Mouse (Mus musculus) MEL (cell line): ENCODE results near the gene Syt1. TPM values are rescaled to one million over a fixed set of nuclear protein-coding genes. Genes with fewer than 3 reads are reported as not detected.

Experiments
- DNase-seq: peaks from one replicate; pipeline ENCODE4 v3.0.0; 2011; ENCODE audit warnings: low read depth, low spot score
- H3K27ac ChIP-seq: 2 replicates; pipeline ENCODE4 v1.5.1; 2012; ENCODE audit warnings: low read depth, mild to moderate bottlenecking, control low read depth, low read length, moderate library complexity; ENCODE audit not compliant: control insufficient read depth
- H3K27me3 ChIP-seq, 2 experiments: fragments of 150-350 bp in 1 of 2; sonication (generic) in 1 of 2; 2 replicates each; pipeline ENCODE4 v1.6.1; 2012; ENCODE audit warnings: low read length in 2 of 2, mild to moderate bottlenecking in 2 of 2, improper control_type of control experiment in 1 of 2, moderate library complexity in 1 of 2; ENCODE audit not compliant: insufficient read depth in 2 of 2, control insufficient read depth in 1 of 2
- H3K36me3 ChIP-seq, 2 experiments: 2 replicates each; pipeline ENCODE4 v1.6.1; 2012 to 2014; ENCODE audit warnings: low read length in 2 of 2, improper control_type of control experiment in 1 of 2, inconsistent platforms in 1 of 2, mild to moderate bottlenecking in 1 of 2; ENCODE audit not compliant: insufficient read depth in 2 of 2, control insufficient read depth in 1 of 2
- H3K4me1 ChIP-seq, 2 experiments: fragments of 150-350 bp in 1 of 2; sonication (generic) in 1 of 2; 2 replicates each; pipeline ENCODE4 v1.6.1; 2012; ENCODE audit warnings: low read length in 2 of 2, improper control_type of control experiment in 1 of 2, mild to moderate bottlenecking in 1 of 2; ENCODE audit not compliant: insufficient read depth in 2 of 2, control insufficient read depth in 1 of 2
- H3K4me3 ChIP-seq, 2 experiments: fragments of 150-350 bp in 1 of 2; sonication (generic) in 1 of 2; 2 replicates each; pipeline ENCODE4 v1.5.1; 2012; ENCODE audit warnings: low read depth in 2 of 2, low read length in 2 of 2, mild to moderate bottlenecking in 2 of 2, moderate library complexity in 2 of 2, control low read depth in 1 of 2, improper control_type of control experiment in 1 of 2; ENCODE audit not compliant: control insufficient read depth in 1 of 2, insufficient read depth in 1 of 2
- H3K79me2 ChIP-seq: 2 replicates; pipeline ENCODE4 v1.6.1; 2012; ENCODE audit warnings: mild to moderate bottlenecking, low read length, moderate library complexity; ENCODE audit not compliant: control insufficient read depth, poor library complexity, insufficient read depth
- H3K9ac ChIP-seq: 2 replicates; pipeline ENCODE4 v1.6.1; 2012; ENCODE audit warnings: low read depth, mild to moderate bottlenecking, control low read depth, low read length, moderate library complexity; ENCODE audit not compliant: control insufficient read depth, poor library complexity, severe bottlenecking
- H3K9me3 ChIP-seq: fragments of 150-350 bp; sonication (generic); replicated peaks from 2 replicates; pipeline ENCODE4 v1.6.1; 2012; ENCODE audit warnings: mild to moderate bottlenecking, low read length, improper control_type of control experiment, moderate library complexity; ENCODE audit not compliant: insufficient read depth
- CTCF ChIP-seq, 3 experiments: IDR thresholded peaks in 2 of 3; conservative IDR thresholded peaks in 1 of 3; 2 replicates each; pipeline ENCODE4 v1.5.1; 2011 to 2012; ENCODE audit warnings: low read length in 3 of 3, low read depth in 2 of 3, mild to moderate bottlenecking in 2 of 3, improper control_type of control experiment in 1 of 3, inconsistent platforms in 1 of 3, mixed read lengths in 1 of 3, moderate library complexity in 1 of 3; ENCODE audit not compliant: control insufficient read depth in 1 of 3, insufficient read depth in 1 of 3, poor library complexity in 1 of 3, severe bottlenecking in 1 of 3
- E2F4 ChIP-seq: IDR thresholded peaks from 2 replicates; pipeline ENCODE4 v1.6.1; 2011; ENCODE audit warnings: low read depth, low read length, improper control_type of control experiment, borderline replicate concordance
- ELF1 ChIP-seq: IDR thresholded peaks from 2 replicates; pipeline ENCODE4 v1.6.1; 2014; ENCODE audit warnings: low read depth, mild to moderate bottlenecking, inconsistent platforms, low read length, improper control_type of control experiment, moderate library complexity
- ETS1 ChIP-seq: IDR thresholded peaks from 2 replicates; pipeline ENCODE4 v1.6.1; 2012; ENCODE audit warnings: low read depth, mild to moderate bottlenecking, inconsistent platforms, low read length, improper control_type of control experiment, moderate library complexity
- GABPA ChIP-seq: IDR thresholded peaks from 2 replicates; pipeline ENCODE4 v1.6.1; 2012; ENCODE audit warnings: low read depth, mild to moderate bottlenecking, inconsistent platforms, low read length, improper control_type of control experiment, moderate library complexity
- KAT2A ChIP-seq: conservative IDR thresholded peaks from 2 replicates; pipeline ENCODE4 v1.6.1; 2012; ENCODE audit warnings: low read depth, low read length, improper control_type of control experiment, inconsistent platforms
- MXI1 ChIP-seq: IDR thresholded peaks from 2 replicates; pipeline ENCODE4 v1.6.1; 2011; ENCODE audit warnings: mild to moderate bottlenecking, low read depth, low read length, improper control_type of control experiment
- MYB ChIP-seq: IDR thresholded peaks from 2 replicates; pipeline ENCODE4 v1.6.1; 2011; ENCODE audit warnings: mild to moderate bottlenecking, low read depth, low read length, improper control_type of control experiment
- MYC ChIP-seq: IDR thresholded peaks from 2 replicates; pipeline ENCODE4 v1.6.1; 2011; ENCODE audit warnings: low read depth, mild to moderate bottlenecking, low read length, improper control_type of control experiment, moderate library complexity
- NRF1 ChIP-seq: IDR thresholded peaks from 2 replicates; pipeline ENCODE4 v1.6.1; 2014; ENCODE audit warnings: low read depth, mild to moderate bottlenecking, inconsistent platforms, low read length, improper control_type of control experiment, moderate library complexity; ENCODE audit not compliant: poor library complexity, insufficient read depth, severe bottlenecking
- POLR2A ChIP-seq, 2 experiments: IDR thresholded peaks; 2 replicates each; pipeline ENCODE4 v1.6.1; 2011 to 2012; ENCODE audit warnings: low read length in 2 of 2, mild to moderate bottlenecking in 2 of 2, control low read depth in 1 of 2, improper control_type of control experiment in 1 of 2, low read depth in 1 of 2, moderate library complexity in 1 of 2; ENCODE audit not compliant: control insufficient read depth in 1 of 2, insufficient read depth in 1 of 2, poor library complexity in 1 of 2
- SIN3A ChIP-seq: IDR thresholded peaks from 2 replicates; pipeline ENCODE4 v1.6.1; 2012; ENCODE audit warnings: low read length, improper control_type of control experiment, inconsistent platforms
- SMC3 ChIP-seq: IDR thresholded peaks from 2 replicates; pipeline ENCODE4 v1.6.1; 2011; ENCODE audit warnings: low read depth, low read length, improper control_type of control experiment
- TAL1 ChIP-seq: IDR thresholded peaks from 2 replicates; pipeline ENCODE4 v1.6.1; 2012; ENCODE audit warnings: mild to moderate bottlenecking, inconsistent platforms, low read length, moderate library complexity, mixed read lengths
- TBP ChIP-seq: IDR thresholded peaks from 2 replicates; pipeline ENCODE4 v1.8.0; 2011; ENCODE audit warnings: low read depth, low read length, improper control_type of control experiment
- UBTF ChIP-seq: IDR thresholded peaks from 2 replicates; pipeline ENCODE4 v1.6.1; 2012; ENCODE audit warnings: low read depth, mild to moderate bottlenecking, inconsistent platforms, low read length, improper control_type of control experiment, moderate library complexity, borderline replicate concordance; ENCODE audit not compliant: insufficient read depth
- USF1 ChIP-seq: IDR thresholded peaks from 2 replicates; pipeline ENCODE4 v1.6.1; 2014; ENCODE audit warnings: low read depth, mild to moderate bottlenecking, inconsistent platforms, low read length, improper control_type of control experiment, moderate library complexity
- USF2 ChIP-seq, 2 experiments: IDR thresholded peaks; 2 replicates each; pipeline ENCODE4 v1.6.1; 2011 to 2012; ENCODE audit warnings: improper control_type of control experiment in 2 of 2, low read length in 2 of 2, borderline replicate concordance in 1 of 2, inconsistent platforms in 1 of 2, low read depth in 1 of 2, mild to moderate bottlenecking in 1 of 2; ENCODE audit not compliant: insufficient read depth in 1 of 2
- ZC3H11A ChIP-seq: IDR thresholded peaks from 2 replicates; pipeline ENCODE4 v1.6.1; 2012; ENCODE audit warnings: low read depth, mild to moderate bottlenecking, inconsistent platforms, low read length, improper control_type of control experiment
- ZMIZ1 ChIP-seq: IDR thresholded peaks from 2 replicates; pipeline ENCODE4 v1.6.1; 2012; ENCODE audit warnings: low read depth, mild to moderate bottlenecking, inconsistent platforms, low read length, improper control_type of control experiment, moderate library complexity
- ZNF384 ChIP-seq: IDR thresholded peaks from 2 replicates; pipeline ENCODE4 v1.6.1; 2012; ENCODE audit warnings: low read depth, mild to moderate bottlenecking, inconsistent platforms, low read length, improper control_type of control experiment
- polyA plus RNA-seq, 2 experiments: library from polyadenylated mRNA; stranded (reverse) in 1 of 2; unstranded in 1 of 2; fragments of >175 nt in 1 of 2; fragments of >200 nt in 1 of 2; gene quantifications; 2 replicates each; pipeline versions ENCODE4 v1.2.1 to v1.2.4; 2012; ENCODE audit warnings: low replicate concordance in 2 of 2, low read depth in 1 of 2; ENCODE audit not compliant: insufficient read length in 2 of 2, insufficient read depth in 1 of 2, missing spikeins in 1 of 2
- total RNA-seq: library from RNA; depleted of rRNA; stranded (reverse); fragments of 300-350 nt; gene quantifications from 2 replicates; pipeline ENCODE4 v1.2.3, GENCODE M21; 2012

The Syt1 gene
- total and polyA plus RNA-seq, 3 experiments: not detected

DNA sequence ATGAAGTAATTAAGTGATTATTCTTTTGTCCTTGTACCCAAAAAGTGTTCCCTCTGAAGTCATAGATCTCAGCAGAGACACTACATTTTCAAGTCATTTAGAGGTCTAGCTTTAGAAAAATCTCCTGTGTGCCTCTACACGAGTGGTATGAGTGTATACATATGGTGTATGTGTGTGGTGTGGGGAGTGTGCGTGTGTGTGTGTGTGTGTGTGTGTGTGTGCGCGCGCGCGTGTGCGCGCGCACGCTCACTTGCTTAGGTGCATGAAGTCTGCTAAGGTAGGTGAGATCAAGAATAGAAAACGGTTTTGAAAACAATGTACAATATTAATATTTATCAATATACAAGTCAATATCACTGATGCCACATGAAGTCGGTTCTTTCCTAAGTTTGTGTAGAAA lies 2.3 kb downstream of the Syt1 start:
- no peaks in the 10 kb centered on the region for H3K27me3 ChIP-seq
- no peak overlapping the region for H3K27ac ChIP-seq
- TF ChIP-seq ZNF384: no peak
- TF ChIP-seq USF2 (IDR thresholded peaks at IDR 0.05; ENCODE audit: borderline replicate concordance in 1 of 2, insufficient read depth in 1 of 2, low read depth in 1 of 2, low read length in 2 of 2): no peak
- no peak for TF ChIP-seq GABPA
- no peak for TF ChIP-seq CTCF (IDR thresholded peaks at IDR 0.05 in 2 of 3, conservative IDR thresholded peaks at IDR 0.05 in 1 of 3; ENCODE audit: control insufficient read depth in 1 of 3, insufficient read depth in 1 of 3, low read depth in 2 of 3, low read length in 3 of 3, poor library complexity in 1 of 3, severe bottlenecking in 1 of 3)
- TF ChIP-seq ETS1: no peak
- no peak for TF ChIP-seq SMC3
- TF ChIP-seq KAT2A: no peak
- no peak for TF ChIP-seq ZC3H11A
- TF ChIP-seq MYB: no peak
- no peak for TF ChIP-seq MXI1
- TF ChIP-seq ELF1: no peak
- no peak for TF ChIP-seq TBP
- no peak for TF ChIP-seq UBTF
- TF ChIP-seq E2F4: no peak
- TF ChIP-seq POLR2A (IDR thresholded peaks at IDR 0.05; ENCODE audit: control insufficient read depth in 1 of 2, insufficient read depth in 1 of 2, low read depth in 1 of 2, low read length in 2 of 2, poor library complexity in 1 of 2): no peak
- no peak for TF ChIP-seq ZMIZ1
- no peak for TF ChIP-seq MYC
- TF ChIP-seq, all 39 proteins: peak for 0
- no peaks in the 10 kb centered on the region for H3K36me3 ChIP-seq
- H3K4me1 ChIP-seq: no peaks in the 10 kb centered on the region
- H3K9ac ChIP-seq: no peak overlapping the region
- no peaks in the 10 kb centered on the region for H3K79me2 ChIP-seq
- H3K4me3 ChIP-seq: no peak overlapping the region
- no peaks in the 10 kb centered on the region for H3K9me3 ChIP-seq
- no peak for DNase-seq

DNA sequence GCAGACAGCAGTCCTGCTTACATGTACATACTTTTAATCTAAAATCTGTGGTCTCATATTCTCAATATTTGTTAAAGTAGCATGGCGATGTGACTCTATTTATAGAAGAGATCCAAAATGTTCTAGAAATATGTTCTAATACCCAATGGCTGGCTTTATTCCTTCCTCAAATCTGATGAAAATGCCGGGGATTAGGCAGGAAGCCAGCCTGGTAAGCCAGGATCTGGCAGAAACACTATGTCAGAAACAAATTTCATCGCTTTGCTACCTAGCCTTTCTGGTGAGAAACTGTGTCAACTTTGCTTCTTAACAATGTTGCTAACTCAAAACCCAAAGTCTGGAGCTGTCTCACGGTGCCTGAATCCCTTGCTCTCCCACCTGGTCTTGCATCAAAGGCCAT lies 7.3 kb downstream of the Syt1 start:
- TF ChIP-seq SIN3A (no peak), TAL1 (no peak), USF2 (IDR thresholded peaks at IDR 0.05; ENCODE audit: borderline replicate concordance in 1 of 2, insufficient read depth in 1 of 2, low read depth in 1 of 2, low read length in 2 of 2) (no peak), ELF1 (no peak), MYB (no peak), USF1 (no peak), NRF1 (no peak), ZC3H11A (no peak), SMC3 (no peak)
- H3K27ac ChIP-seq: no peak overlapping the region
- no peak overlapping the region for H3K4me3 ChIP-seq
- H3K4me1 ChIP-seq: no peaks in the 10 kb centered on the region
- no peak overlapping the region for H3K9ac ChIP-seq
- DNase-seq: no peak
- H3K79me2 ChIP-seq: no peaks in the 10 kb centered on the region
- no peaks in the 10 kb centered on the region for H3K36me3 ChIP-seq
- no peaks in the 10 kb centered on the region for H3K27me3 ChIP-seq
- no peaks in the 10 kb centered on the region for H3K9me3 ChIP-seq
